Mouse (Mus musculus) liver, postnatal 0 days (tissue): ENCODE results near the gene Gm37240. TPM values are rescaled to one million over a fixed set of nuclear protein-coding genes. Genes with fewer than 3 reads are reported as not detected.

Experiments
- ATAC-seq: fragments of 200-750 bp; cut with Nextera tagmentation; 2 replicates; pipeline ENCODE4 v1.8.0; 2017; ENCODE audit warnings: mild to moderate bottlenecking, moderate library complexity
- DNase-seq: peaks from one replicate; pipeline ENCODE4 v3.0.0-alpha.2; 2016
- H3K27ac ChIP-seq: fragments of 300-500 bp; sonication (generic); 2 replicates; pipeline ENCODE4 v1.5.1; 2014; ENCODE audit warnings: antibody characterized with exemption, moderate library complexity, mild to moderate bottlenecking, low read depth
- H3K27me3 ChIP-seq: fragments of 300-500 bp; sonication (generic); 2 replicates; pipeline ENCODE4 v1.6.1; 2014; ENCODE audit warnings: low read length, control low read depth, mixed read lengths; ENCODE audit not compliant: insufficient read depth
- H3K36me3 ChIP-seq: fragments of 300-500 bp; sonication (generic); replicated peaks from 2 replicates; pipeline ENCODE4 v1.6.1; 2014; ENCODE audit warnings: mild to moderate bottlenecking, control low read depth, low read length, moderate library complexity, mixed read lengths; ENCODE audit not compliant: insufficient read depth
- H3K4me1 ChIP-seq: fragments of 300-500 bp; sonication (generic); 2 replicates; pipeline ENCODE4 v1.6.1; 2014; ENCODE audit warnings: antibody characterized with exemption, mild to moderate bottlenecking, control low read depth; ENCODE audit not compliant: insufficient read depth
- H3K4me2 ChIP-seq: fragments of 300-500 bp; sonication (generic); 2 replicates; pipeline ENCODE4 v1.6.1; 2014; ENCODE audit warnings: low read depth, mild to moderate bottlenecking, low read length, moderate library complexity, mixed read lengths
- H3K4me3 ChIP-seq: fragments of 300-500 bp; sonication (generic); 2 replicates; pipeline ENCODE4 v1.5.1; 2014; ENCODE audit warnings: low read depth, low read length
- H3K9ac ChIP-seq: fragments of 300-500 bp; sonication (generic); replicated peaks from 2 replicates; pipeline ENCODE4 v1.6.1; 2014; ENCODE audit warnings: mild to moderate bottlenecking, moderate library complexity
- H3K9me3 ChIP-seq: fragments of 300-500 bp; sonication (generic); 2 replicates; pipeline ENCODE4 v1.6.1; 2016; ENCODE audit warnings: mild to moderate bottlenecking, control low read depth, low read length, mixed read lengths
- CTCF ChIP-seq: sonication (generic); IDR thresholded peaks from 2 replicates; pipeline ENCODE4 v1.5.1; 2016; ENCODE audit warnings: antibody characterized with exemption, low read depth
- EP300 ChIP-seq: IDR thresholded peaks from 2 replicates; pipeline ENCODE4 v1.6.1; 2016; ENCODE audit warnings: antibody characterized with exemption, low read depth, mild to moderate bottlenecking
- WGBS: fragments of 180-500 bp; shearing (Covaris S2); extraction: QIAGEN DNeasy Blood & Tissue Kit; methylation state at CpG from one replicate; pipeline ENCODE4 v1.1.7; 2014; ENCODE audit not compliant: insufficient replicate concordance; 5-methylcytosine and 5-hydroxymethylcytosine counted together
- polyA plus RNA-seq: library from polyadenylated mRNA; unstranded; fragments of >200 nt; fragmentation: Nextera tagmentation; extraction: Ambion mirVana; gene quantifications from 2 replicates; pipeline ENCODE4 v1.2.1, GENCODE M21; 2015

The Gm37240 gene
- polyA plus RNA-seq, 1 experiment from 2014 or later: 0.72 TPM

DNA sequence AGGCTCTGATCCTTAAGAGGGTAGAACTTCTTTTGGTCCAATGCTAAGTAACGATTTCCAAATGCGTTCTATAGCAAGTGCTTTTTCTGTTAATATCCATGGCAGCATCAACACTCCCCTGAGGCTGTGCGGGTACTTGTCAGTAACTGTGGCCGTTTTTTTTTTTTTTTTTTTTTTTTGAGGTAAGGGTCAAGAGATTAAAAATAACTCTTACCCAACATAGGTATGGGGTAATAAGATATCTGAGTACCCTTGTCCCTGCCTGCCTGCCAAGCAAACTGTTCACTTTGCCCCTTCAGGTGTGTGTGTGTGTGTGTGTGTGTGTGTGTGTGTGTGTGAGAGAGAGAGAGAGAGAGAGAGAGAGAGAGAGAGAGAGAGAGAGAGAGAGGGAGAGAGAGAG lies 1403.0 kb downstream of the Gm37240 start:
- H3K4me2 ChIP-seq: no peak overlapping the region
- H3K27me3 ChIP-seq: peaks cover 15% of the 10 kb centered on the region
- no peaks in the 10 kb centered on the region for H3K9me3 ChIP-seq
- 68% methylated on average over 4 of the region's 4 CpGs for WGBS
- ATAC-seq (no peak), DNase-seq (no peak)
- TF ChIP-seq EP300: no peak
- TF ChIP-seq CTCF: no peak
- peaks cover 15% of the 10 kb centered on the region for H3K4me1 ChIP-seq
- no peaks in the 10 kb centered on the region for H3K36me3 ChIP-seq
- H3K27ac ChIP-seq: no peak overlapping the region
- H3K4me3 ChIP-seq: no peak overlapping the region
- no peak overlapping the region for H3K9ac ChIP-seq

DNA sequence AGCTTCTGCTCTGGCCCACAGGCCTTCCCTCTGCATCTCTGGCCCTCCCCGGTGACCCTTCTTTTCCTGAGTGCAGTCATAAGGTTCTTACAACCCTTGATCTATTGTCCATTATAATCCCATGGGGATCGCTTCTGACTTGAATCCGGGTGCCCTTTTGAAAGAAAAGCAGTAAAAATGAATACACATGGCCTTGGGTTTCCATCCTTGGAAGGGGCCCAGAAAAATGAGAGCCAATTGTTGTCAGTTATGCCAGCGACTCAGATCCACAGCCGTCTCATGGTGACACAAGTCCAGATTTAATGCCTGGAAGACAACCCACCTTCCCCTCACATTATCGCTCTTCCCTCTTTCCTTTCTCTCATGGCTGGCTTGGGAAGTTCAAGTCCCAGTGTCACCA lies 1405.2 kb downstream of the Gm37240 start:
- Histone ChIP-seq H3K27ac (no peak overlapping the region), H3K9ac (no peak overlapping the region), H3K9me3 (no peaks in the 10 kb centered on the region), H3K4me3 (no peak overlapping the region), H3K27me3 (peaks cover 24% of the 10 kb centered on the region), H3K4me1 (peaks cover 17% of the 10 kb centered on the region), H3K4me2 (no peak overlapping the region), H3K36me3 (no peaks in the 10 kb centered on the region)
- TF ChIP-seq EP300: no peak
- no peak for TF ChIP-seq CTCF
- 82% methylated on average over 6 of the region's 6 CpGs for WGBS
- DNase-seq (no peak), ATAC-seq (no peak)

DNA sequence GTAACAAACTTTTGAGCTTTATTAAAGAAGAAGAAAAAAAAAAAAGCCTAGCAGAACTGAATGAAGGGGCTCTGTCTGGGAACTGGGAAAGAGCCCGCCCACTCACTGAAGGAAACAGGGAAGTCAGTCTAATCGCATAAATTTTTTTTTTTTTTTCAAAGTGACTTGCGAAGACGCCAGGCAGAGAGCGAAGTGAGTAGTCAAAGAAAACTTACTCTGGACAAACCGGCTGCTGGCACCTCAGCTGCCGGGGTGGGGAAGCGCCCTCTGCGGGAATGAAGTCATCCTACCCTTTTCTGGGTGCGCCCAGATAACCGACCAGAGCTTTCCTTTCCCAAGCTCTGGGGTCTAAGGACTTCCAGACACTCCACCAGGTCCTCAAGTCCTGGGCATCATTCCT lies 1406.2 kb downstream of the Gm37240 start:
- Histone ChIP-seq H3K4me3 (peak overlapping the region; percentile 74), H3K9ac (peak overlapping the region; percentile 83), H3K36me3 (no peaks in the 10 kb centered on the region), H3K4me1 (peaks cover 17% of the 10 kb centered on the region), H3K4me2 (peak overlapping the region; percentile 83), H3K27me3 (peaks cover 24% of the 10 kb centered on the region), H3K27ac (peak overlapping the region; percentile 79), H3K9me3 (no peaks in the 10 kb centered on the region)
- WGBS: 4% methylated on average over 11 of the region's 11 CpGs
- ATAC-seq (no peak), DNase-seq (peak; percentile 68)
- TF ChIP-seq CTCF (peak; percentile 75), EP300 (no peak; the same call in 1 of the 2 replicates)

DNA sequence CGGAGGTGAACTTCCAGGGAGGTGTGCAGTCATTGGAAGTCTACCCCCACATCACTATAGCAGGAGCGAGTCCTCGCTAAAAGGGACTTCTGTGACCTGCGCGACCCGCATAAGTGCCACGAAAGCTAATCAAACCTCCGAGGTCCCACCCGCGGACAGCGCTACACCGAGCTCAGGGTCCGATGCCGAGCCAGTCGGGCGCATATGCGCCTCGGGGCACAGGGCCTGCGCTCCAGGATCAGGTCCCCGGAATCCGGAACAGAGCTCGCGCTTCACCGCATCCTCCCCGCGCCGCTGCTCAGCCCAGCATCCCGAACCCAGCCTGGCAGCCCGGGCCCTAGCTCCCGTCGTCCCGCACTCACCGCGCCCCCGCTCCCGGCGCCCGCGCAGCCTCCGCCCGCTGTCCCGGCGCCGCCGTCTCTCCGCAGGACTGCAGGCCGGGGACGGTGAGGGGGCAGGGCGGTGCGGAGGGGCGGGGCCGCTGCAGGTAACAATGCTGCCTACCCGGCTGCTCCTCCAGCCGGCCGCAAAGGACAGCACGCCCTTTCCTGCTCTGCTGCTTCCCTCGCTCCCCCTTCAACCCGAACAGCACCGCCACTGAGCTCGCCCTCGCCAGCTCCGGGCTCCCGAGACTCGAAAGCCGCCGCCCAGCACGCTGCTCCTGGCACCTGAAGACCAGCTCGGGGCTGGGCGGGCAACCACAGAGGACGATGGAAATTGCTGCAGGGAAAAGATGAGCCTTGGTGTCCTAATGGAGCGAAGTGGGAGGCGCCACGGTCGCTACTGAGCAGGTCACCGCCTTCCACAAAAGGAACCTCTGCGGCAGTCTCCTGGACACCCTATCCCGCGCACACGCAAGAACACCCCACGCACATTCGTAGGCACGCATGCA lies 1407.1 kb downstream of the Gm37240 start, which contains the start of gene Fhdc1:
Gene Fhdc1 (minus strand): TSS at position 424 of the 892 bp plus-strand sequence.
- peak; percentile 79 for DNase-seq
- Histone ChIP-seq H3K9me3 (no peaks in the 10 kb centered on the region), H3K4me3 (peak within 1 kb of the TSS; percentile 74), H3K9ac (peak within 1 kb of the TSS; percentile 83), H3K4me2 (peak within 1 kb of the TSS; percentile 83), H3K27me3 (peaks cover 24% of the 10 kb centered on the region), H3K27ac (peak within 1 kb of the TSS; percentile 79), H3K4me1 (peaks cover 18% of the 10 kb centered on the region), H3K36me3 (no peaks in the 10 kb centered on the region)
- TF ChIP-seq CTCF (peak; percentile 36), EP300 (no peak)
- 2% methylated on average over 76 of the region's 82 CpGs for WGBS
- peak; percentile 58 for ATAC-seq

DNA sequence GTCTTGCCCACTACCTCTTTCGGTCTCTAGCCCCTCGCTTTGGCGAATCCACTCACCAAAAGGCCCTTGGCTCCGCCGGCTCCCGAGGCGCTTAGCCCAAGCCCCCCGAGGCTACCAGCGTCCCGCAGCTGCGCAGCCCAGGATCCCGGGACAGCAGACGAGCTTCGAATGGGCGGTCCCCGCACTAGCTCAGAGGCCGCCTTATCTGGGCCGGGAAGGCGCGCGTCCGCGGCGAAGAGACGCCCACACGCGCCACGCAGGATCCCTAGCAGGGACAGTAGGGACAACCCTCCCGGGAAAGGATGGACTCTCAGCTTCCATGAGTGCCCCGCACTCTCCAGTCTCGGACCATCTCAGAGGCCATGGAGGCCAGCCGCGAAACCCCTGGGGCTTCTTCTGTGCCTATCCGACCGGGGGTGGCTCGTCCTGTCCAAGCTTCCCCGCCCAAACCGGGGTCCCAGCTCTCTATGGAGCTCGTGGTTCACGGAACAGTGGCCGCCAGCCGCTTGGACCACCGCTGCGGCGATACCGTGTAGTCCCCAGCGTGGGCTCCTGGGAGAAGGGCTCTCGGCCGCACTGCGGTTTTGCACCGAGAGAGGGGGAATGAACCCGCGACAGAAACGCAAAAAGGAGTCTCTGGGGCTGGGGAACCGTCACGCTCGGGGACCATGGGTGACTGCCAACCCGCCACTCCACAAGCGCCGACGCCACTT lies 1407.9 kb downstream of the Gm37240 start:
- Histone ChIP-seq H3K4me3 (peak overlapping the region; percentile 74), H3K9me3 (no peaks in the 10 kb centered on the region), H3K4me2 (peak overlapping the region; percentile 83), H3K27ac (peak overlapping the region; percentile 79), H3K9ac (peak overlapping the region; percentile 83), H3K36me3 (no peaks in the 10 kb centered on the region), H3K27me3 (peaks cover 24% of the 10 kb centered on the region), H3K4me1 (peaks cover 21% of the 10 kb centered on the region)
- no peak for TF ChIP-seq EP300
- DNase-seq (peak; percentile 82), ATAC-seq (peak; percentile 83)
- WGBS: 1% methylated on average over 61 of the region's 61 CpGs

DNA sequence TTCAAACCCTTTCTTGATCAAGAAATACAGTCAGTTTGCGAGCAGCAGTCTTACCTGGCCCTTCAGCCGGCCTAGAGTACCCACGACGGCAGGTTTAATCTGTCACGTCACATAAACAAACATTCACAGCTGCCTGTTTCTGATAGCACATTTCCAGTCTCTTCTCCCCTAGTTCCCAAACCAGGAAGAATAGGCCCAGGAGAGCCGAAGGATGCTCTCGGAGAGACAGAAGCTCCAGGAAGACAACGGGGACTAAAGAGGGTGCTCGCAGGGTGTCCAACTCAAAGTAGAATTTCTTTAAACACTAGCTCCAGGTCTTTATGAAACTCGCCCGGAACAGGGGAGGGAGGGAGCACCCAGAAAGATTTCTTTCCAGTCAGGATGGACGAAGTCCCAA lies 1408.4 kb downstream of the Gm37240 start:
- peaks cover 4% of the 10 kb centered on the region; the same call in 1 of the 2 replicates for H3K36me3 ChIP-seq
- H3K4me1 ChIP-seq: peaks cover 21% of the 10 kb centered on the region
- peak overlapping the region; percentile 83 for H3K4me2 ChIP-seq
- DNase-seq (no peak), ATAC-seq (peak; percentile 70)
- peak overlapping the region; percentile 83 for H3K9ac ChIP-seq
- H3K27ac ChIP-seq: peak overlapping the region; percentile 79
- H3K9me3 ChIP-seq: no peaks in the 10 kb centered on the region
- TF ChIP-seq EP300 (peak; percentile 87), CTCF (no peak)
- peaks cover 24% of the 10 kb centered on the region for H3K27me3 ChIP-seq
- WGBS: 7% methylated on average over 12 of the region's 12 CpGs
- peak overlapping the region; percentile 74 for H3K4me3 ChIP-seq
